Mouse (Mus musculus) embryonic fibroblast, embryonic 13.5 days (primary cell): ENCODE measurements at regions not wholly inside any gene's neighbourhood (a gene's known extent, or its start where the extent isn't known, plus 50 kb on each side); places are given as distances from the start of the nearest gene placed in this dataset.

Source experiments
- CTCF ChIP-seq: IDR thresholded peaks from 2 replicates; pipeline ENCODE4 v1.5.1; 2011; ENCODE audit warnings: mild to moderate bottlenecking, control low read depth, low read length, moderate library complexity, borderline replicate concordance; ENCODE audit not compliant: insufficient read depth
- POLR2A ChIP-seq: IDR thresholded peaks from 2 replicates; pipeline ENCODE4 v1.6.1; 2011; ENCODE audit warnings: low read depth, mild to moderate bottlenecking, control low read depth, low read length, moderate library complexity

DNA sequence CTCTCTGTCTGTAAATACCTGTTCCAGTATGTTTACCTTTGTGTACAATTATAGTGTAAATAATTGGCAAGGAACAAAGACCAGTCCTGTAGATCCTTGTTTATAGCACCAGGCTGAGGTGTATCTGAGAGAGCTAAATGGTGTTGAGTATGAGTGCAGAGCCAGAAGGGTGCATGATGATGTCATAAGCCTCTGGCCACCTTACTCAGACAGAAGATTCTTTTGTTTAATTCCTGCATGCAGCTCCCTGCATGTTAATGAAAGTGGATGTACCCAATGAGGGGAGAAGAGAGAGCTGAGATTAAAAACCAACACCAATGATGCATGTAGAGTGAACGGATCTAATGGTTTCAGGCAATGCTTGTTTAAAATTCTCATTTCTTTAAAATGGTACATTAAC, 83.9 kb upstream of the Cyyr1 start:
- TF ChIP-seq CTCF, result no peak
- no peak for TF ChIP-seq POLR2A
